25 mouse cellular contexts compared by ENCODE assay signal in the genomic region with DNA sequence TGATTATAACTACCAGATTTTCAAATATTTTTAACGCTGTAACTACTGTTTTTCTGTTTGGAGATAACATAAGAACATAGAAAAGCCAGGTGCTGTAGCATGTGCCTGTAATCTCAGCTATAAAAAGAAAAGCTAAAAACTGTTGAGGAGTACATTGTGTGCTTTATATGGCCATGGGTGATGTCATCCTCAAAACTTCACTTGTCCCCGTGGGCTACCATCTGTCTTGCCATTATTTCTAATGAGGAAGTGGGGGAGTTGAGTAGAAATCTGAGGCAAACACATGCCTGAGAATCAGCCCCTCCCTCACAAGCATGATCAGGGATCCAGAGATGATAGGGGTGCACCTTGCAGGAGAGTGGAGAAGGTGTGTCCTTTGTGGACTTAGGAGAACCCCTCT.
"Had no signal": no experiment of that assay in that cellular context is flagged by ENCODE, and none has a peak within 500 bp of the region (broad histone marks: within the 10 kb centered on the region; RNA-seq: fewer than 3 reads in every experiment).

No protein-coding gene starts in this region.

- H3K4me3 ChIP-seq: gastrocnemius, adult 2 months; heart, adult 2 months; heart, embryonic 12.5 days; hindbrain, embryonic 10.5 days; hindbrain, embryonic 12.5 days; intestine, embryonic 15.5 days; left cerebral cortex, adult 2 months; limb, embryonic 10.5 days; limb, embryonic 12.5 days; liver, embryonic 13.5 days; liver, embryonic 15.5 days had no signal

- DNase-seq: gastrocnemius, adult 2 months; gastrocnemius, postnatal 10 days; gastrocnemius, postnatal 25 days; heart, adult 2 months; heart, postnatal 10 days; heart, postnatal 4 days; kidney, adult 18-20 months; kidney, adult 8-10 months; kidney, postnatal 10 days; kidney, postnatal 25 days; kidney, postnatal 4 days; liver; liver, embryonic 13.5 days had no signal

- H3K27ac ChIP-seq: gastrocnemius, adult 2 months; heart, adult 2 months; hindbrain, embryonic 10.5 days; hindbrain, embryonic 12.5 days; hindbrain, embryonic 14.5 days; intestine, embryonic 15.5 days; left cerebral cortex, adult 2 months; limb, embryonic 10.5 days; limb, embryonic 12.5 days; liver, embryonic 13.5 days; liver, embryonic 15.5 days had no signal

- ATAC-seq: hindbrain, embryonic 16.5 days; inflammation-experienced regulatory T-cells, adult 6 months; intestine, embryonic 15.5 days; intestine, postnatal 0 days had no signal
